Mouse (Mus musculus) olfactory bulb, adult 2 months (tissue): ENCODE results near the gene Slitrk5. TPM values are rescaled to one million over a fixed set of nuclear protein-coding genes. Genes with fewer than 3 reads are reported as not detected.
"Not testable (repeated sequence)": the region's sequence is repeated elsewhere in the genome, so short reads cannot be mapped to it uniquely, and the experiment has no call there.

Source experiments
- H3K27ac ChIP-seq: fragments of 200-500 bp; 2 replicates; pipeline ENCODE4 v1.5.1; 2012; ENCODE audit warnings: low read depth, low read length; ENCODE audit not compliant: insufficient read depth
- H3K4me1 ChIP-seq: fragments of 200-500 bp; 2 replicates; pipeline ENCODE4 v1.6.1; 2012; ENCODE audit warnings: low read length; ENCODE audit not compliant: control insufficient read depth, insufficient read depth
- H3K4me3 ChIP-seq: fragments of 200-500 bp; 2 replicates; pipeline ENCODE4 v1.5.1; 2012; ENCODE audit warnings: mild to moderate bottlenecking, low read depth, low read length, moderate library complexity; ENCODE audit not compliant: insufficient read depth
- CTCF ChIP-seq: fragments of 200-500 bp; IDR thresholded peaks from 2 replicates; pipeline ENCODE4 v1.5.1; 2012; ENCODE audit warnings: low read depth, mild to moderate bottlenecking, low read length, moderate library complexity; ENCODE audit not compliant: insufficient read depth
- POLR2A ChIP-seq: fragments of 200-500 bp; IDR thresholded peaks from 2 replicates; pipeline ENCODE4 v1.6.1; 2012; ENCODE audit warnings: mild to moderate bottlenecking, low read depth, low read length, moderate library complexity; ENCODE audit not compliant: insufficient read depth
- WGBS: fragments of 180-500 bp; shearing (Covaris S2); methylation state at CpG from one replicate; pipeline ENCODE4 v1.1.7; 2018; 5-methylcytosine and 5-hydroxymethylcytosine counted together
- polyA plus RNA-seq: library from polyadenylated mRNA; stranded (reverse); fragments of >200 nt; gene quantifications from 2 replicates; pipeline ENCODE4 v1.2.4, GENCODE M21; 2012; ENCODE audit warnings: low replicate concordance; ENCODE audit not compliant: missing spikeins, insufficient read depth, insufficient read length

The Slitrk5 gene
- polyA plus RNA-seq, 1 experiment, result not detected

GRCm38 (mm10) chr14:111681773-111682172, 6.9 kb downstream of the Slitrk5 start:
- peak overlapping the region; percentile 44; the same call in 1 of the 2 replicates for H3K27ac ChIP-seq

GRCm38 (mm10) chr14:111683543-111683942, 8.6 kb downstream of the Slitrk5 start:
- 57% methylated on average over 4 of the region's 4 CpGs for WGBS

More at GRCm38 (mm10) chr14:111681773-111682172, 6.9 kb downstream of the Slitrk5 start:
- peaks cover 22% of the 10 kb centered on the region for H3K4me1 ChIP-seq
- peak overlapping the region; percentile 48 for H3K4me3 ChIP-seq
- WGBS, result 10% methylated on average over 13 of the region's 13 CpGs
- TF ChIP-seq POLR2A (no peak), CTCF (no peak)

GRCm38 (mm10) chr14:111690139-111690538, 15.2 kb downstream of the Slitrk5 start:
- H3K4me1 ChIP-seq, H3K4me3 ChIP-seq, H3K27ac ChIP-seq: not testable (repeated sequence)
- 84% methylated on average over 1 of the region's 1 CpGs for WGBS

More at GRCm38 (mm10) chr14:111683543-111683942, 8.6 kb downstream of the Slitrk5 start:
- TF ChIP-seq CTCF (no peak), POLR2A (no peak)
- peaks cover 22% of the 10 kb centered on the region for H3K4me1 ChIP-seq
- no peak overlapping the region for H3K4me3 ChIP-seq
- H3K27ac ChIP-seq, result no peak overlapping the region

GRCm38 (mm10) chr14:111729833-111730232, 54.9 kb downstream of the Slitrk5 start:
- 64% methylated on average over 2 of the region's 2 CpGs for WGBS
- Histone ChIP-seq H3K4me1 (no peaks in the 10 kb centered on the region), H3K4me3 (no peak overlapping the region), H3K27ac (no peak overlapping the region)
- TF ChIP-seq CTCF (no peak), POLR2A (no peak)
